Mouse (Mus musculus): Measurements from ENCODE around the gene Dytn. TPM values are rescaled to one million over a fixed set of nuclear protein-coding genes. Genes with fewer than 3 reads are reported as not detected.
"Not testable (repeated sequence)": the region's sequence is repeated elsewhere in the genome, so short reads cannot be mapped to it uniquely, and the experiment has no call there.

Gene Dytn
- polyA plus RNA-seq, 1 experiment, result 0.13 TPM

DNA sequence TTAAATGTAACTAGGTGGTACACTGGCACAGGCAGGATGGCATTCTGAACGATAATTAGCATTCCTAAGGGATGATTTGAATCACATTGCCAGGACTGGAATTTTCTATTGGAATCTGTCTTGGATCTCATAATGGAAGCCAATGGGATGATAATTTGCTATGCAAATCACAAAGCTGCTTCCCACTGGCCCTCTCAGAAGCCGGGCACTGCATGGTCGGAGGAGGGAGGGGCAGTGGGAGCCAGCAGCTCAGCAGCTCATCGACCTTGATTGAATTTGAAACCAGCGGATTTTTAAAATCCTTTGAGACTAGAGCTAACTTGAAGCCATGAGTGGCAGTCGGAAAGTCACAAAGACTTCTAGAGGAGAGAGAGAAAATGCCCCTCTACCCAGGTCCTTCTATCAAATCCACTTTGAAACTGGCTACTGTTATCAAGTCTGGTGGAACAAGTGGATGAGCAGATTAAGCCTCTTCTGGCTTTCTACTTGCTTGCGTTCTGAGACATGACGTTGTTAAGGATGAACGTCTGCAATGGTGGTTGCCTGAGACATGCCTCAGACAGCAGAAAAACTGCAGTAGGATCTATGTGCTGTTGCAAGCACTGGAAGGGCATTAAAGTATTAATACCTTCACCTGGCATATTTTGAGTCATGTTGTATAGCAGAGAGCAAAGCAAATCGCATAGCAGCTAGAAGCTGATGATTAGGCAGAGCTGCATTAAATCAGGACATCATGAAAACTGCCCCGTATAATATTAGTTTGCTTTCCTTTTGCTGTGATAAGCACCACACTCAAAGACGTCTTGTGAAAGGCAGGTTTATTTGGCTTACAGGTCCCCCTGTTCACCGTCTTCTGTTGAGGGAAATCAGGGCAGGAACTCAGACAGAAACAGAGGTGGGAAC is 18.5 kb downstream of the Dytn start:
- peak overlapping the region; percentile 16 for H3K4me3 ChIP-seq (ENCODE audit: insufficient read depth, low read length)
- H3K4me1 ChIP-seq (ENCODE audit: control insufficient read depth, insufficient read depth, low read length), result no peaks in the 10 kb centered on the region
- TF ChIP-seq POLR2A (IDR thresholded peaks at IDR 0.05; ENCODE audit: extremely low read depth, insufficient read depth, low read length), result no peak
- TF ChIP-seq CTCF (IDR thresholded peaks at IDR 0.05; ENCODE audit: extremely low read depth, insufficient read depth, low read length), result no peak
- no peak overlapping the region for H3K27ac ChIP-seq (ENCODE audit: insufficient read depth, low read length)

DNA sequence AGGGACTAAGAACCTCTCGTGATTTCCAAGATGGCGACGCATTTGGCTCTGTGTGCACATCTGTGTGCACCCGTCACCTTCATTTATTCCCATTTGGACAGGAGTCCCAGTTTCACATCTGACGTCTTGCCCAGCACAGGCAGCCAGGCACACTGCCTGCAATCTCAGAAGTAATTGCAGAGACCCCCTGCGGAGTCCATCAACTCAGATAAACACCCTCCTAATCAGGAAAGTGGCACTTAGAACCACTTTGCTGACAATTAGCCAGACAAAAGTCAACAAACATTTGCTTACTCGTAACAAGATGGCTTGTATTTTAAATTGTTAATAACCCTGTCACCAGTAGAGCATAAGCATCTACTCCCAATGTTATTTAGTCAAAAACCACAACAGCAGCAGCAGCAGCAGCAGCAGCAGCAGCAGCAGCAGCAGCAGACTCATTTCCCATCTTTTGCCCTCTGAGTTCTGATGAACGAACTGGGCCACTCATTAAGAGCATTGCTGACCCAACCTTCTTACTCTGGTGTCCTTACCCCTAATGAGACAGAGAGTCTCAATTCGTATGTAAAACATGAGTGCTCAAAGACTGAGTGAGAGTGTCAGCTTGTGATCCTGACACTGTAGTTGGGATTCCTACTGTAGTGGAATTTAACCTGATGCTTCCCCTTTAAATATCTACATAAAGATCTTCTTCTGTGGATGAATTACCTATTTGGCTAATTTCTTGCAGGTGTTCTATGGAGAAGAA is 19.4 kb downstream of the Dytn start:
- no peak overlapping the region for H3K27ac ChIP-seq (ENCODE audit: insufficient read depth, low read length)
- no peak for TF ChIP-seq POLR2A (IDR thresholded peaks at IDR 0.05; ENCODE audit: extremely low read depth, insufficient read depth, low read length)
- no peak for TF ChIP-seq CTCF (IDR thresholded peaks at IDR 0.05; ENCODE audit: extremely low read depth, insufficient read depth, low read length)
- no peak overlapping the region for H3K4me3 ChIP-seq (ENCODE audit: insufficient read depth, low read length)
- H3K4me1 ChIP-seq (ENCODE audit: control insufficient read depth, insufficient read depth, low read length), result no peaks in the 10 kb centered on the region

DNA sequence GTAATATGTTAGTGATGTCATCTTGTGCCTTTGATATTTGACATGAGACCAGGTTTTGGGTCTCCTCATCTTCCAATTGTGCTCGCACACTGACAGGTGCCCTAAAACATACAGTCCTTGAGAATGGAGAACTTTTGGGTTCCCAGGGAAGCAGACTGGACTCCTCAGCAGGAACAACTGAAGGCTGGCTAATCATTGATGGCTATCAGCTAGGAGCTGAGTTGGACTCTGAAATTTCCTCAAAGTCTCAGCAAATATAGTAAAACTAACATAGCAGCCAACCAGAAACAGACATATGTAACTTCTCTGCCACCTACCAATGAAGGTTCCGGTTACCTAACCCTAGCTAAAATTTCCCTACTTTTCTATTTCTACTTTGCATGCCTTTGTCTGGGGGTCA is 20.6 kb downstream of the Dytn start:
- no peak for TF ChIP-seq POLR2A (IDR thresholded peaks at IDR 0.05; ENCODE audit: extremely low read depth, insufficient read depth, low read length)
- no peak for TF ChIP-seq CTCF (IDR thresholded peaks at IDR 0.05; ENCODE audit: extremely low read depth, insufficient read depth, low read length)
- Histone ChIP-seq H3K4me3 (ENCODE audit: insufficient read depth, low read length) (no peak overlapping the region), H3K27ac (ENCODE audit: insufficient read depth, low read length) (no peak overlapping the region)

DNA sequence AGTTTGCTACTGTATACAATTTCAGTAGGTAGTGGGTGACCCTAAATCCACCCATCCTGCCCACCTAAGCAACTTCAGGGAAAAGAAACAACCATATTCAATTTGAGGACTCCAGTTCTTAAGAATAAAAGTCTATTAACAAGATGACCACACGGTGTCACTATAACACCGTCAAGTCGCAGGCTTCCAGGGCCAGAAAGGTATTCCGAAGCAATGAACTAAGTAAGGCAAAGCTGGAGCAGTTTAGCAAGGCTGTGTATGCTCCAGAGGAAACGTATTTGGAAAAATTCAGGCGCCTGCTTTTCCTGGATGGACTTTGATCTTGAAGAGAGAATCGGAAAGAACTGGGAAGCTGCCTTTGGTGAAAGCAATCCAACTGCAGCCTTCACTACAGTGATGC is 27.1 kb downstream of the Dytn start:
- Histone ChIP-seq H3K4me3 (ENCODE audit: insufficient read depth, low read length) (no peak overlapping the region), H3K4me1 (ENCODE audit: control insufficient read depth, insufficient read depth, low read length) (no peaks in the 10 kb centered on the region), H3K27ac (ENCODE audit: insufficient read depth, low read length) (no peak overlapping the region)
- peak; percentile 89 for TF ChIP-seq CTCF (IDR thresholded peaks at IDR 0.05; ENCODE audit: extremely low read depth, insufficient read depth, low read length)
- TF ChIP-seq POLR2A (IDR thresholded peaks at IDR 0.05; ENCODE audit: extremely low read depth, insufficient read depth, low read length), result no peak

More for the DNA sequence above, 20.6 kb downstream of the Dytn start:
- no peaks in the 10 kb centered on the region for H3K4me1 ChIP-seq (ENCODE audit: control insufficient read depth, insufficient read depth, low read length)

DNA sequence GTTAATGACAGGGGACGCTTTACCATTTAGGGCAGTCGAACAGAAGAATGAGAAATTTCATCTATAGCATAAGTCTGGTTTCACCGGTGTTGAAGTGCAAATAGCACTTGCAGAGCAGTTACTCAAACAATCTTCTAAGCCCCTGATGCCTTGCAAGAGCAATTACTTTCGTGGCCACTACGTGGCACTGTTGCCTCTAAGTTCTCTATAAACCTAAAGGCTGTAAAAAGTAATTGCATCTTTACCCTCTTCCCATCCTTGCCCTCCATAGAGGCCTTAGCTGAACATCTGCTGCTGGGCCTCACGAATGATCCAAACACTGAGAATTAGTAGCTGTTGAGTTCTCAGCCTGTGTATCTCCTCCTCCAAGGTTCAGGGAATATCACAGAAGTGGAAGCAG is 28.7 kb downstream of the Dytn start:
- Histone ChIP-seq H3K4me3 (ENCODE audit: insufficient read depth, low read length) (no peak overlapping the region), H3K4me1 (ENCODE audit: control insufficient read depth, insufficient read depth, low read length) (no peaks in the 10 kb centered on the region), H3K27ac (ENCODE audit: insufficient read depth, low read length) (no peak overlapping the region)
- TF ChIP-seq POLR2A (IDR thresholded peaks at IDR 0.05; ENCODE audit: extremely low read depth, insufficient read depth, low read length) (no peak), CTCF (IDR thresholded peaks at IDR 0.05; ENCODE audit: extremely low read depth, insufficient read depth, low read length) (peak; percentile 61)

DNA sequence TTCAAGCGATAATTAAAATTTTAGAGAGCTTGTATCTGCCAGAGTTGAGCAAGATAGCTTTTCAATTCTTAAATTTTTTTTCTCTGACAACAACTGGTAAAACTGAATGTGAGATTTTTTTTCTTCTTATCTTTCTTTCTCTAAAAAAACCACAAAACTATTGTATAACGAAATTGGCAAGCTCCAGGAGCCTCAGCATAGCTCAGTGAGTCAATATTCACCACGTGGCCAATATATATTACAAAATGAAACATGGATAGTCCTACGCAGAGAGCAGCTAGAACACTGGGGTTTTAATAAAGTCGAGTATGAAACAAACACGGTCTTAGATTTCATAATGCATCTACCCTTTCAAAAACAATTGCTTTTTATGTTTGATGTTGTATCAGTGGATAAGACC is 46.8 kb downstream of the Dytn start:
- no peaks in the 10 kb centered on the region for H3K4me1 ChIP-seq (ENCODE audit: control insufficient read depth, insufficient read depth, low read length)
- no peak for TF ChIP-seq CTCF (IDR thresholded peaks at IDR 0.05; ENCODE audit: extremely low read depth, insufficient read depth, low read length)
- TF ChIP-seq POLR2A (IDR thresholded peaks at IDR 0.05; ENCODE audit: extremely low read depth, insufficient read depth, low read length), result no peak
- no peak overlapping the region for H3K4me3 ChIP-seq (ENCODE audit: insufficient read depth, low read length)
- H3K27ac ChIP-seq (ENCODE audit: insufficient read depth, low read length), result no peak overlapping the region

DNA sequence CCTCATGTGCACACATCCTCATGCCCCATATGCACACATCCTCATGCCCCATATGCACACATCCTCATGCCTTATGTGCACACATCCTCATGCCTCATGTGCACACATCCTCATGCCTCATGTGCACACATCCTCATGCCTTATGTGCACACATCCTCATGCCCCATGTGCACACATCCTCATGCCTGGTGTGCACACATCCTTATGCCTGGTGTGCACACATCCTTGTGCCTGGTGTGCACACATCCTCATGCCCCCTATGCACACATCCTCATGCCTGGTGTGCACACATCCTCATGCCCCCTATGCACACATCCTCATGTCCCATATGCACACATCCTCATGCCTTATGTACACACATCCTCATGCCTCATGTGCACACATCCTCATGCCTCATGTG is 56.3 kb downstream of the Dytn start:
- not testable (repeated sequence) for H3K4me1 ChIP-seq (ENCODE audit: control insufficient read depth, insufficient read depth, low read length); H3K27ac ChIP-seq (ENCODE audit: insufficient read depth, low read length)

DNA sequence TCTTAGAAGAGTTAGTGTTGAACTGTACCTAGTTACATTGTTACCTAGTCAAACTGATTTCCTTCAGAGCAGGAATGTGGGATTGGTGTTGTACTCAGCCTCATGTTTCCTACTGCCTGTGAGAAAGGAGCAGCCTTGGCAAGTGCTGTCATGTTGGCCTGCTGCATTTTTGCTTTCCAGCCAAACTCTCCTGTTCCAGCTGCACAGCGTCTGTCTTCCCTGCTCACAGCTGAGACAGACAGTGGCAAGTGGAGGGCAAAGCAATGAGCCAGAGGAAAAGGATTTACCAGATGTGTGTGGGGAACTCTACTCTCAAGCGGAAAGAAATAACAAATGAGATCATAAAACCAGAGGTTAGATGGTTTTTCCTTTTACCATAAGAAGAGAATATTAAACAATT is 58.5 kb downstream of the Dytn start:
- H3K27ac ChIP-seq (ENCODE audit: insufficient read depth, low read length), result no peak overlapping the region
- no peaks in the 10 kb centered on the region for H3K4me1 ChIP-seq (ENCODE audit: control insufficient read depth, insufficient read depth, low read length)
- TF ChIP-seq CTCF (IDR thresholded peaks at IDR 0.05; ENCODE audit: extremely low read depth, insufficient read depth, low read length) (no peak), POLR2A (IDR thresholded peaks at IDR 0.05; ENCODE audit: extremely low read depth, insufficient read depth, low read length) (no peak)
- H3K4me3 ChIP-seq (ENCODE audit: insufficient read depth, low read length), result no peak overlapping the region

More for the DNA sequence above, 56.3 kb downstream of the Dytn start:
- H3K4me3 ChIP-seq (ENCODE audit: insufficient read depth, low read length), result not testable (repeated sequence)

DNA sequence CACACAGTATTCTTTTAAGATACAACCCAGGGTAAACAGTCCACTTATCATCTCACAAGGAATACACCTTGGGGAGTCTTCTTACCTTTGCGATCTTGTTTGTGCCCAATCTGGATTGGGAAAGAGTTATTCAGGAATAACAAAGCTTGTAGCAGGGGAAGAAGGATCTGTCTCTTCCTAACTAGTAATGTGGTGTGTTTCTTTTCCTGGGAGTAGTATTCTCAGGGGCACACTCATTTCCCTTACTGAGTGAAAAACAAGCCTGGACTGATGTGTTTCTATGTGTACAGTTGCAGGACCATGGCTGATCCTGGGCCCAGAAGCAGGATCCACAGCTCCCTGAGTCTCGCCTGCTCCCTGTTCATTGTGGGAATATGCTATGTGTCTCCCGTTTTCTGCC is 71.1 kb downstream of the Dytn start, which contains the start of gene Gm39653:
Gene Gm39653, plus strand, starts transcription at position 301 of the 400 bp plus-strand sequence.
- no peaks in the 10 kb centered on the region for H3K4me1 ChIP-seq (ENCODE audit: control insufficient read depth, insufficient read depth, low read length)
- no peak within 1 kb of the TSS for H3K27ac ChIP-seq (ENCODE audit: insufficient read depth, low read length)
- TF ChIP-seq POLR2A (IDR thresholded peaks at IDR 0.05; ENCODE audit: extremely low read depth, insufficient read depth, low read length) (no peak), CTCF (IDR thresholded peaks at IDR 0.05; ENCODE audit: extremely low read depth, insufficient read depth, low read length) (no peak)
- H3K4me3 ChIP-seq (ENCODE audit: insufficient read depth, low read length), result no peak within 1 kb of the TSS

DNA sequence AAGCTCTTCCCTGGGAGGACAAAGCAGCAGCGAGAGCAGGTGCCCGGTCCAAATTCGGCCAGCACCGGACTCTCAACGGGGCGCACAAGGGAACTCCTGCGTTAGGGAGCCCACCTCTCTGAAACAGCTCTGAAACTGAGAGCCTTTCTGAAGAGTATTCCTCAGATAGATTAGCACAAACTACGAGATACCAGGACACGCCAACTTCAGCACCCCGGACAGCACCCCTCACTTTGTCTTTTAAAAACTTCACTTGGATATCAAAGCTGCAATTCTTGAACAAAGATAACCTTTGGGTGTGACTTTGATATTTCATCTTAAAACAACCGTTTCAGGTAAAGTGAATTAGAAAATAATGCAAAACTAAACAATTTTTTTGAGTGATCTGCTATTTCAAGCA is 72.1 kb downstream of the Dytn start:
- no peak overlapping the region for H3K27ac ChIP-seq (ENCODE audit: insufficient read depth, low read length)
- no peaks in the 10 kb centered on the region for H3K4me1 ChIP-seq (ENCODE audit: control insufficient read depth, insufficient read depth, low read length)
- H3K4me3 ChIP-seq (ENCODE audit: insufficient read depth, low read length), result no peak overlapping the region
- TF ChIP-seq CTCF (IDR thresholded peaks at IDR 0.05; ENCODE audit: extremely low read depth, insufficient read depth, low read length) (no peak), POLR2A (IDR thresholded peaks at IDR 0.05; ENCODE audit: extremely low read depth, insufficient read depth, low read length) (no peak)

All from cortical plate, adult 2 months (tissue).